Comparison of ENCODE assay signal across 9 mouse cellular contexts in the genomic region with DNA sequence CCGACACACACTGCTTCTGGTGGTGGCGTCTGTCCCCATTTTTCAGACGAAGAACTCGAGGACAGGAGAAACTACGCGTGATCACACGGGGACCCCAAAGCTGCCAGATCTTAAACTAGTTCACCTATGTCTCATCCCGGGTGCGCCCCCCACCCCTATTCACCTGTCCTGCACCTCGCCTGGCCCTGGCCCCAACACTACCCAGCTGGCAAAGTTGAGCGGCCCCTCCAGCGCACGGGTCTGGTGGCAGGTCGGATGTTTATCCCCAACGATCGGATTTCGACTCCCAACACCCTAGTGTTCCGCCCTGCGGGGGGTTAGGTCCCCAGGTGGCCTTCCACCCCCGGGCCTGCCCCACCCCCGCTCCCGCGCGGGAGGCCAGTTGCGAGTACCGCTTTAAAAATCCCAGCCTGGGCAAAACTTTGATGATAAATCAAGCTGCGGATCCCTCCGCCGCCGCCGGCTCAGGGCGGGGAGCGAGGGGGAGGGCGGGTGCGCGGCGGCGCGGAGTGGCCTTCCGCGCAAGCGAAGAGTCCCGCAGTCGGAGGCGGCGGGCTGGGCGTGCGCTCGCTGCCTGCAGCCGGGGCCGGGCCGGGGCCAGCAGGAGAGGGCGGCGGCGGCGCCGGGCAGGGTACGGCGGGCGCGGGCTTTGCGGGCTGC. TPM values are rescaled to one million over a fixed set of nuclear protein-coding genes. Genes with fewer than 3 reads are reported as not detected.
A peak's percentile ranks its signal among the peaks of the same experiment; 100 is the strongest.
DNase-seq lines count a peak whose midpoint lies in the region; ATAC-seq lines count a peak whose summit lies in the region.
"Had no signal": no experiment of that assay in that cellular context is flagged by ENCODE, and none has a peak within 500 bp of the region (broad histone marks: within the 10 kb centered on the region; RNA-seq: fewer than 3 reads in every experiment).

TSS of gene Vstm2l (plus strand) at position 549 of the 660 bp plus-strand sequence.

- no peak for DNase-seq in heart, adult 8-10 months (ENCODE audit: low spot score)
- DNase-seq in R1 (ENCODE audit: low read depth, low spot score): peak; percentile 71
- DNase-seq in layer of hippocampus, adult 18-20 months (ENCODE audit: low spot score in 2 of 2): peak; percentile 58 to 80
- no peak for DNase-seq in urinary bladder, postnatal 36 days (ENCODE audit: low spot score in 2 of 2)
- DNase-seq in gastrocnemius, postnatal 10 days: no peak

- peak within 1 kb of the TSS; percentile 67 for H3K4me2 ChIP-seq in heart, embryonic 12.5 days
- peak within 1 kb of the TSS; percentile 52 for H3K4me2 ChIP-seq in embryonic facial prominence, embryonic 15.5 days (replicated peaks)
- H3K4me2 ChIP-seq in midbrain, embryonic 13.5 days (replicated peaks): peak within 1 kb of the TSS; percentile 74

- H3K4me1 ChIP-seq in heart, embryonic 12.5 days (replicated peaks): peaks cover 7% of the 10 kb centered on the region
- H3K4me1 ChIP-seq in embryonic facial prominence, embryonic 15.5 days: peaks cover 9% of the 10 kb centered on the region
- H3K4me1 ChIP-seq in midbrain, embryonic 13.5 days (replicated peaks): peaks cover 77% of the 10 kb centered on the region

- H3K36me3 ChIP-seq in heart, embryonic 12.5 days: no peaks in the 10 kb centered on the region
- no peaks in the 10 kb centered on the region for H3K36me3 ChIP-seq in embryonic facial prominence, embryonic 15.5 days
- H3K36me3 ChIP-seq in midbrain, embryonic 13.5 days: no peaks in the 10 kb centered on the region

- H3K9me3 ChIP-seq in heart, embryonic 12.5 days (replicated peaks): no peaks in the 10 kb centered on the region
- no peaks in the 10 kb centered on the region for H3K9me3 ChIP-seq in embryonic facial prominence, embryonic 15.5 days (replicated peaks)
- no peaks in the 10 kb centered on the region for H3K9me3 ChIP-seq in midbrain, embryonic 13.5 days

- 4% methylated on average over 62 of the region's 62 CpGs for WGBS in heart, embryonic 12.5 days
- 3% methylated on average over 61 of the region's 62 CpGs for WGBS in embryonic facial prominence, embryonic 15.5 days
- 2% methylated on average over 54 of the region's 62 CpGs for WGBS in midbrain, embryonic 13.5 days

- H3K27me3 ChIP-seq in heart, embryonic 12.5 days (replicated peaks): peaks cover 74% of the 10 kb centered on the region
- H3K27me3 ChIP-seq in embryonic facial prominence, embryonic 15.5 days: peaks cover 50% of the 10 kb centered on the region
- H3K27me3 ChIP-seq in midbrain, embryonic 13.5 days: peaks cover 35% of the 10 kb centered on the region

- H3K27ac ChIP-seq in heart, embryonic 12.5 days (ENCODE audit: poor library complexity, severe bottlenecking): no peak within 1 kb of the TSS
- H3K27ac ChIP-seq in embryonic facial prominence, embryonic 15.5 days (replicated peaks): no peak within 1 kb of the TSS
- H3K27ac ChIP-seq in midbrain, embryonic 13.5 days: peak within 1 kb of the TSS; percentile 79

- H3K4me3 ChIP-seq in heart, embryonic 12.5 days: peak within 1 kb of the TSS; percentile 38
- H3K4me3 ChIP-seq in embryonic facial prominence, embryonic 15.5 days (replicated peaks): peak within 1 kb of the TSS; percentile 33
- H3K4me3 ChIP-seq in midbrain, embryonic 13.5 days (replicated peaks): peak within 1 kb of the TSS; percentile 59

- no peak for ATAC-seq in heart, embryonic 12.5 days (ENCODE audit: insufficient number of reproducible peaks, low FRiP score)
- no peak for ATAC-seq in embryonic facial prominence, embryonic 15.5 days (ENCODE audit: insufficient number of reproducible peaks, low FRiP score, low TSS enrichment, low read depth)
- ATAC-seq in midbrain, embryonic 13.5 days: peak; percentile 61

- no peak within 1 kb of the TSS for H3K9ac ChIP-seq in heart, embryonic 12.5 days
- H3K9ac ChIP-seq in embryonic facial prominence, embryonic 15.5 days: no peak within 1 kb of the TSS
- H3K9ac ChIP-seq in midbrain, embryonic 13.5 days (replicated peaks): peak within 1 kb of the TSS; percentile 83

RNA-seq across cellular contexts. Expression of gene Vstm2l, which starts in this region (rescaled TPM):
- not detected in 2 replicates for polyA plus RNA-seq in heart, embryonic 12.5 days (2016; fragmentation: Nextera tagmentation; extraction: Ambion mirVana)
- under 1 TPM; 0.19 to 0.31 (median 0.22) TPM for total RNA-seq in heart, adult 8-10 months (2022)
- 0.12 and 0.24 TPM in 2 replicates for polyA plus RNA-seq in embryonic facial prominence, embryonic 15.5 days (2015; fragmentation: Nextera tagmentation; extraction: Ambion mirVana)
- total RNA-seq in layer of hippocampus, adult 18-20 months (2021): 100 to 1,000 TPM; 126 to 132 TPM
- polyA plus RNA-seq in midbrain, embryonic 13.5 days (2015; fragmentation: Nextera tagmentation; extraction: Ambion mirVana): 11.3 and 19.3 TPM in 2 replicates
- total RNA-seq in gastrocnemius, postnatal 10 days (2021): under 1 TPM; 0.40 to 0.45 TPM
- polyA plus RNA-seq: gonadal fat pad, adult 2 months had no signal

Comparison
In these comparisons a context has a peak if more than half of its experiments do, and no peak if none do; other contexts are left out.
1. RNA of gene Vstm2l (total RNA-seq): 126 to 132 TPM in layer of hippocampus, adult 18-20 months; 0.40 to 0.45 TPM in gastrocnemius, postnatal 10 days and 0.19 to 0.31 TPM in heart, adult 8-10 months; every median in the first group is over 10 times any median in the second.
2. DNase-seq: peak in R1 (single experiment) and layer of hippocampus, adult 18-20 months (2 of 2); none in heart, adult 8-10 months (single experiment), urinary bladder, postnatal 36 days (0 of 2) and gastrocnemius, postnatal 10 days (single experiment).
3. Peak in every context shown above with its lines, with median percentiles within 50 percentile points of each other: H3K4me2 ChIP-seq and H3K4me3 ChIP-seq.